Mouse (Mus musculus): ENCODE results near the gene Sohlh2.

DNA sequence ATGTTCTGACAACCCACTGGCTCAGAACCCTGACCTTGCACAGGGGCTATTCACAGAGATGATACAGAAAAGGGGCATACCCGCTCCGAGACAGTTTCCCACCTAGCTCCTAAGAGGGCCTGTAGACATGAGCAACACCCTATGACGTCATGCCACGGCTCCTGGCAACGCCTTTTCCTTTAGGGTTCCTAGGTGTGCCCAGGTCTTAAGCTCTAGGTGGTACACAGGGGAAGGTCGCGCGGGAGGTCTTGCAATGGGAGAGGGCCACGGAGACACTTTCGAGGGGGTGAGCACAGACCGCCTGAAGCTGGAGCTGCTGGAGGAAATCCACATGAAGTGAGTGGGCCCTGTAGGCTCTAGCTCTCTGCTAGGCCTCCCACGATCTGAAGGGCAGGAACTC, 42.0 kb upstream of the Sohlh2 start:
- TF ChIP-seq CTCF (IDR thresholded peaks at IDR 0.05; ENCODE audit: low read depth, low read length) (no peak), TAL1 (conservative IDR thresholded peaks at IDR 0.05; ENCODE audit: low read depth, low read length) (no peak), GATA2 (IDR thresholded peaks at IDR 0.05; ENCODE audit: borderline replicate concordance, low read depth, low read length) (no peak)

All from G1E (cell line).